Mouse (Mus musculus): ENCODE data around the gene Tecta. TPM values are rescaled to one million over a fixed set of nuclear protein-coding genes. Genes with fewer than 3 reads are reported as not detected.

Tecta gene
- total RNA-seq, 1 experiment from 2014 or later, result 0.40 TPM

DNA sequence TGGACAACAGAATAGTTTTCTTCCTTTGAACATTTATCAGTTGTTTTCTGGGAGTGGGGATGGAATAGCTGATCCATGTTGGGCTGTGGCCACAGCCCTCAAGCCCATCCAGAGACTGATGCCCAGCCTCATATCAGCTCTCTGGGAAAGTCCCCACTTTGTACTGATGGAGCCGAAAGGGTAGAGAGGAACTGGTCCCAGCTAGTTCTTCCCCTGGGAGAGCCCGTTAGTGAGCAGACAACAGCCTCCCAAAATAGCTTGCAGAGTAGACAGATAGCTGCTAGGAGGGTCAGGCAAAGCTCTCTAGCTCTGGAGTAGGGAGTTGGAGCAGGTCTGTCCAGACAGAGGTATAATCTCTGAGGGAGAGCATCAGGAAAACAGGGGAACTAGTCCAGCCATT lies 3.6 kb downstream of the Tecta start:
- no peak for ATAC-seq (replicated peaks in 1 of 2; ENCODE audit: insufficient read depth in 1 of 2, low FRiP score in 2 of 2, low TSS enrichment in 1 of 2, low read depth in 1 of 2, poor library complexity in 2 of 2, severe bottlenecking in 2 of 2)

DNA sequence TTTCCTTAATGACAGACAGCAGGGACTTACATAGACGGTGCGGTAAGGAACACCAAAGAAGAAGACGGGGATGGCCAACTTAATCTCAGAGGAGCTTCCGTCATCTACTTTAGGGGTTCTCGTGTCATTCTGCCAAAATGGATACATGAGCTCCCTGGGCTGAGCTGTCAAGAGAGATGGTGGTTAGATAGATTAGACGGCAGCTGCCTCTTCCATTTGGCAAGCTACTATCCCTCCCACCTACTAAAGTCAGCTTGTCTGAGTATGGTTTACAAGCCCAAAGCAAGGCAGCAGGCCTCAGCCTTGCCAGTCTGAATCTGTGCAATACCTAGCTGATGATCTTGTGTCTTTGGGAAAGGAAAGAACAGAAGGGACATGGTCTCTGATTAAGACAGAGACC lies 4.8 kb downstream of the Tecta start:
- no peak for ATAC-seq (replicated peaks in 1 of 2; ENCODE audit: insufficient read depth in 1 of 2, low FRiP score in 2 of 2, low TSS enrichment in 1 of 2, low read depth in 1 of 2, poor library complexity in 2 of 2, severe bottlenecking in 2 of 2)

DNA sequence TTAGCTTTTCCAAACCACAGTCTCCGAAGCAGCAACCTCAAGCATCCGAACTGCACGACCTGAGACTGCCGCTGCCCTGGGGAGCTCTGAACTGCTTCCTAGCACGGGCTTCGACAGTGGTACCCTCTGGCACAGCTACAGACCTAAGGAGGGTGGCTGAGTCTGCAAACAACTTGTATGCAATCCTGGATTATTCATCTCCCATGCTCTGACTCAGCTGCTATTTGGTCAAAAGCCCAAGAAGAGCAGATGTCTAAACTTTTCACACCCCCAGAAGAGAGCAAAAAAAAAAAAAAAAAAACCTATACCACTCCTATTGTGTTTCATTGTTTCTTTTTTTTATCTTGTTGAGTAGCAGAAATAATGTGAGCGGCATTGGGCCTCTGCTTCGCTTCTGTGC lies 5.4 kb downstream of the Tecta start:
- no peak for ATAC-seq (replicated peaks in 1 of 2; ENCODE audit: insufficient read depth in 1 of 2, low FRiP score in 2 of 2, low TSS enrichment in 1 of 2, low read depth in 1 of 2, poor library complexity in 2 of 2, severe bottlenecking in 2 of 2)

DNA sequence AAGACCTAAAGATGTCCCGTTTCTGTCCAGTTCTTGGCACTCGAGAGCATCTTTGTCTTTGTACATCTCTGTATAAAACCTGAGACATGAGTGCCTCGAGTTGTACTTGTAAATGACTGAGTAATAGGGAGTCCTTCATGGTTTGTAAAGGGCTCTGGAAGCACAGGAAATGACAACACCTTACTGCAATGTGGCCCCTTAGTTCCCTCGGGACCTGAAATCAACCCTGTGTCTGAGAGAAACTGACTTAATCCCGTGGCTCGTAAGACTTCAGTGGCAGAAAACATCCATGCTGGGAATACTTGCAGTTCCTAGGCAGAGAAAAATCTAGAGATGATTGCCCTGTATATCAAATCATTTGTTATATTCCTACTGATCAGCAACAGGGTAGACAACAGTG lies 6.8 kb downstream of the Tecta start:
- no peak for ATAC-seq (replicated peaks in 1 of 2; ENCODE audit: insufficient read depth in 1 of 2, low FRiP score in 2 of 2, low TSS enrichment in 1 of 2, low read depth in 1 of 2, poor library complexity in 2 of 2, severe bottlenecking in 2 of 2)

DNA sequence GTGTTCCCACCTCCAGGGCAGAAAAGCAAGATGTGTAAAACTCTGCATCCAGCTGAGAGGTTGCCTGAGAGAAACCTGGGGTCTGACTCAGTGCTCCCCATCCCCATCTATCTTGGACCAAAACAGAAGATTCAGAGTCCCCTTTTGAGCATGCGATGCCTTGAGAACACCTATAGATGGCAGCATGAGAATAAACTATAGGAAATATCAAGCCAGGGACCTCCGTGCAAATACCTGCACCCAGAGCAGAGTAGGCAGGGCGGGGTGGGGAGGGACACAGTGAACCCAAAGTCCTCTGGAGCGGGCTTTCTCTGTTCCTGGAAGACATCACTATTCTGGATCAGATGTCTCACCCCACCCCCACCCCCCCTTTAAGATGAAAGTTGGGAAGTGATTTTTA lies 11.2 kb downstream of the Tecta start:
- no peak for ATAC-seq (replicated peaks in 1 of 2; ENCODE audit: insufficient read depth in 1 of 2, low FRiP score in 2 of 2, low TSS enrichment in 1 of 2, low read depth in 1 of 2, poor library complexity in 2 of 2, severe bottlenecking in 2 of 2)

DNA sequence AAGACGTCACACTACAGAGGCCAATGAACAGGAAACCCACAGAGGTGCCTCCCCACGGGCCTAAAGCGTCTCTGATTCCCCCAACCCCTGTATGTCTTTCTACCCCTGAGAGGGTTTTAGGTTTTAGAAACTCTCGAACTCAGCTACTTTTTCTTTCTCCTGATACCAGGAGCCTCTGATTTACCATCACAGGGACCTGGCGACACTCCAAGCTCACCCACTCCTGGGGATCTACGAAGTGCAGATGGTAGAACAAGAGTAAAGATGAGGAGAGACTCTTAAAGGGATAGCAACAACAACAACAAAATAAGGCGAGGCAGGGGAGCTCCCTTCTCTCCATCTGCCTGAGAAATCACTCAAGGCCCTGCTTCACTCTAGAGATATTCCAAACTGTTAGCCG lies 12.7 kb downstream of the Tecta start:
- ATAC-seq (replicated peaks in 1 of 2; ENCODE audit: insufficient read depth in 1 of 2, low FRiP score in 2 of 2, low TSS enrichment in 1 of 2, low read depth in 1 of 2, poor library complexity in 2 of 2, severe bottlenecking in 2 of 2), result no peak

DNA sequence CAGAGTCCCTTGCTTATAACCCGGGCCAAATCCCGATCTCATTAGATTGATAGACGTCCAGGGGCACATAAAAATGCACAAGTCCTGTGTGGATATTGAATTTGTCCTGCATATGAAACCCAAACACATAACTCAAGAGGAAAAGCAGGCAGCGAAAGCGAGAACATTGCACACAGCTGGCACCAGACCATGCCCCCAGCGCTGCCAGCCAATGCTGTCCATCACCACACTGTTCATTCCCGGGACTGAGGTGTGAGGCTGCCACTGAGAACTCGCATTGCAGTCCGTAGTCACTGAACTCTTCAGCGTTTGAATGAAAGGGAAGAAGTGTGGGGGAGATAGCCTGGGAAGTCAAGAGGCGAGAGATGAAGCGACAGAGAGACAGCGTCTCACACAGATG lies 14.1 kb downstream of the Tecta start:
- no peak for ATAC-seq (replicated peaks in 1 of 2; ENCODE audit: insufficient read depth in 1 of 2, low FRiP score in 2 of 2, low TSS enrichment in 1 of 2, low read depth in 1 of 2, poor library complexity in 2 of 2, severe bottlenecking in 2 of 2)

DNA sequence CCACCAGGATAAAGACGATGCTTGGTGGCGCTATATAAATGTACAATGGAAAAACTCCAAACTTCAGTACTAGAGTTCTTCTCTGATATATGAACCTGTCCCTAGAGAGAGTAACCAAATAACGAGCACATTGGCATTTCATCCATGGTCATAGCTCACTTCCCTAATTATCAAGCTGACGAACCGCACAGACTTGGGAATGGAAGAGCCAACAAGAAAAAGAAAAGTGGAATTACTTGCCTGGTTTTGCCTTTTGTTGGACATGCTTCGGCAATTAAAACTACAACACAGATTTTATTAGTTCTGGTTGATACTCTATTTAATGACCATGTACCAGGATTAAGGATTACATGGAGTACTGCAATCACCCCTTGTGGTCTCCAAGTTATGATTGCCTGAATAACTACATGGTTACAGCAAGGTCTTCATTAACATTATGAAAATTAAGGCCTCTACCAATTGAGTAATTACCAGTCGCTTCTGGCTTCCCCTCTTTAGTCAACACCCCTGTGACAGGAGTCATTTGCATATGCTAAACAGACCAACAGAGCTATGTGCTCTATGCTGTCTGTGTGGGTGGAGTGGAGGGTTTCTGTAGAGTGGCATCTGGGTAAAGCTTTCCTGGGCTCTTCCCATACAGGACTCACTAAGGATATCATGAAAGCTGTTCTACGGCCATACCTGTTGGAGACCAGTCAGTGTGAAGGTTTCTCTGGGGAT lies 16.9 kb downstream of the Tecta start:
- no peak for ATAC-seq (replicated peaks in 1 of 2; ENCODE audit: insufficient read depth in 1 of 2, low FRiP score in 2 of 2, low TSS enrichment in 1 of 2, low read depth in 1 of 2, poor library complexity in 2 of 2, severe bottlenecking in 2 of 2)

DNA sequence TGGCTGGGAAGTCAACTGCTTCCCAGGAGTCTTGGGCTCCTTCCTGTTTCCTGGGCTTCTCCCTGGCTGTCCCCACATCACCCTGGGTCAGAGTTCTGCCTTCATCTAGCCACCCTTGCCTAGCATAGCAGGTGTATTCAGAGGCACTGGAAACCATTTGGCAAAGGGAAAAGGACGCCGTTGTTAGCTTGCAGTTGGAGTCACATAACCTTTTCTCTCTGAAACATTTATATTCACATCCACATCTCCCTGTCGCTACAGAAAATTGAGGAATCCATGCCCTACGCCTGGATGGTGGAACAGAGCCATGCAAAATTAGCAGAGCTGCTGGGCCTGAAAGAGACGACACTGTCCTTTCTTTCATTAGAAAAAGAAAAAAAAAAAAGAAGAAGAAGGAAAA lies 17.7 kb downstream of the Tecta start:
- ATAC-seq (replicated peaks in 1 of 2; ENCODE audit: insufficient read depth in 1 of 2, low FRiP score in 2 of 2, low TSS enrichment in 1 of 2, low read depth in 1 of 2, poor library complexity in 2 of 2, severe bottlenecking in 2 of 2), result no peak

DNA sequence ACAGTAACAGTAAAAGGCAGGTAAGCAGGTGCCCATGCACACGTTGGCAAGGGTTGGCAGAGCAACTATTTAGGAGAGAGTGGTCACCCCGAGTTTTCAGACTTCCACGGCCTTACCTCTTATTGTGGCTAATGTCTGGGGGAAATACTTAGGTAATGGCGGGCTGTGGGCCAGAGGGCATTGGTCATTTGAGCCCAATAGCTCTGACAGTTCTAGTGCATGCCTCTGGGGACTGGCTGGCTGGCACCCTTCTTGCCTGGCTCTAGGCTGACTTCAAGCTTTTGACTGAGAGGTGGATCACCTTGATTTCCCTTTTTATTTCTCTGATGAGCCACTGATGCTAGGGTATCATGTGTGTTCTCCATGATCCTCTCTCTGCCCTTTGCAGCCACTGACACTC lies 21.7 kb downstream of the Tecta start:
- ATAC-seq (replicated peaks in 1 of 2; ENCODE audit: insufficient read depth in 1 of 2, low FRiP score in 2 of 2, low TSS enrichment in 1 of 2, low read depth in 1 of 2, poor library complexity in 2 of 2, severe bottlenecking in 2 of 2), result no peak

DNA sequence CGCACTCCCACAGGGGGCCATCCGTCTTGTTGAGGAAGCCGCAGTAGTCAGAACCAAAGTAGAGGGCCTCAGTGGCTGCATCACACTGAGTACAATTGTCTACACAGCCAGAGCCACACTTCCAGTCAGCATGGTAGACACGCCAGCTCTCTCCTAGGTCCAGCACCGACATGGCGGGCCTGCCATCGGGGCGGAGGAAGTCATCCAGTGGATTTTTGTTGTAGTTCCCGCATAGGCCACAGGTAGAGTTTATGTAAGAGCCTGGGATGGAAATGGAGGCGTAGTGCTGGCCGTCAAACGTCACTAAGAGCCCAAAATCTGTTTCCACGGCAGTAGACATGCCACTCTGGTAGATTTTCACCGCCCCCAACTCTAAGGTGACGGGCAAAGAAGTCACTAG lies 22.1 kb downstream of the Tecta start:
- ATAC-seq (replicated peaks in 1 of 2; ENCODE audit: insufficient read depth in 1 of 2, low FRiP score in 2 of 2, low TSS enrichment in 1 of 2, low read depth in 1 of 2, poor library complexity in 2 of 2, severe bottlenecking in 2 of 2), result no peak

DNA sequence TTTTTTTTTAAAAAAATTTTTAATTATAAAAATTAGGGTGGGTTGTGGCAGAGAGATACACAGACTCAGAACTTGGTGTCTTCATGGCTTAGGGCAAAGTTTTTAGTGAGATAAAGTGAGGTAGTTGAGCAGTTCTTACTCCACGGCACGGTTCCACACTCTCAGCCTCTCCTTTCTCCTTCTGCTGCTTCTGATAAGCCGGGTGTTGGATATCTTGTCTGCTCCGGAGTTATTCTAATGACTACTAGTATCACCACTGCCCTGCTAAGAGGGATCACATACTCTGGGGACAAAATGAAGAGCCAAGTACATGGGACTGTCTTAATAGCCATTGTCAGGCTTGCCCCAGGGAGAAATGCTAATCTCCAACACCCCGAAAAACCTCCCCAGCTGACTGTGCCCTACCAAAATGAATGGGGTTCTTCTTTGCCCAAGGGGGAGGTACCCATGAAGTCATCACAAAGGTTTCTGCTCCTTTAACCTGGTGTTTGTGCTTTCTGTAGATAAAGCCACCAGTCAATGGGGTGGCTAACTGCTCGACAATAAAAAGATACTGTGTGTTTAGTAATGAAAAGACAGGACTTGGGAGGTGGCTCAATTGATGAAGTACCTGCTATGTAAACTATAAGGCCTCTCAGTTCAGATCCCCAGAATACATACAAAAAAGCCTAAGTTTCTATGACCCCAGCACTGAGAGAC lies 27.9 kb downstream of the Tecta start:
- ATAC-seq (replicated peaks in 1 of 2; ENCODE audit: insufficient read depth in 1 of 2, low FRiP score in 2 of 2, low TSS enrichment in 1 of 2, low read depth in 1 of 2, poor library complexity in 2 of 2, severe bottlenecking in 2 of 2), result no peak; a peak in 1 of 4 replicates

DNA sequence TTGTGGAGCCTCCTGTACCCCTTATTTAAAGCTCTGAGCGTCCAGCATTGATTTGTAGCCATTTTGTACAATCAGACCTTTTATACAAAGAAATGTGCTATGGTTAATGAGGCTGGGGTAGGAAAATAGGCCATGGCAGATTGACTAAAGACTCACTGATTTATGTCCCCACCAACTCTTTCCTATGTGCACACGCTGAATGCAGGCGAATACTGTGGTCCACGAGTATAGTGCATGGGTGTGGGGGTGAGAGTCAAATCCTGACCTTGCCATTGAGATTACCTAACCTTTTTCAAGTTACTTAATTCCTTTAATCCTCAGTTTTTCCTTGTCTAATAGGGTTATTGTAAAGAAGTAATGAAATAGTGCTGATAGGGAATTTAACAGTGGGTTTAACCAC lies 42.1 kb downstream of the Tecta start:
- no peak for ATAC-seq (replicated peaks in 1 of 2; ENCODE audit: insufficient read depth in 1 of 2, low FRiP score in 2 of 2, low TSS enrichment in 1 of 2, low read depth in 1 of 2, poor library complexity in 2 of 2, severe bottlenecking in 2 of 2)

DNA sequence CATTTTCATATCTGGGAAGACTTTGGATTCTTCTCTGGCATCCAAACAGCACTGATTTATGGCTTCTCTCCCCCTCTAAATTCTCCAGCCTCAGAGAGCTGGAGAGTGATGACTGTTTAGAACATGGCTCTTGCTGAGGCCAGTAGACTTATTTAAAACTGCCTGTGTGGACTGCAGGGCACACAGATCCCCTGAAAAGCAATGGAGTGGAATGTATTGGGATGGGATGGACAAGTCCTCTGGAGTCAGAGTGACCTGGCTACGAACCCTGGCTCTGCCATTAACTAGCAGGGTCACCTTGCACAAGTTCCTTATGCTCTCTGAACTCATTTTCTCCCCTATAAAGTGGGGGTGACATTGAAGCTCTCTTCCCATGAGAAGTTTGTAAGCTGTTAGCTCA lies 44.9 kb downstream of the Tecta start:
- ATAC-seq (replicated peaks in 1 of 2; ENCODE audit: insufficient read depth in 1 of 2, low FRiP score in 2 of 2, low TSS enrichment in 1 of 2, low read depth in 1 of 2, poor library complexity in 2 of 2, severe bottlenecking in 2 of 2), result no peak

DNA sequence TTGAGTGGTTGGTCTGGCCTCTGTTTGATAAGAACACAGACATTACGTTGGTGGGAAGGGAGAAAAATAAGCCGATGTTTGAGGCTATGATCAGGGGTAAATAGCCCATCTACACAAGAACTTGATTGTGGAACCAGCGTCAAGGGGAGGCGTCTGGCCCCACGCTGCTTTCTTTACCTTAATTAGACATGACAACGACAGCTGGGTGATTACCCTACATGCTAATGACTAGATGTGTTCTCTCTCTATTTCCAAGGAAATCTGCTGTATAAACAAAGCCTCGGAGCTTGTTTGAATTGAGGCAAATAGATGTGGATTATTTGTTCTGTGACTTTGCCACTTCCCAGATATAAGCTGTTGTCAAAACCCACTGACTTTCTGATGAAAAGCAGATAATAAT lies 49.9 kb downstream of the Tecta start:
- ATAC-seq (replicated peaks in 1 of 2; ENCODE audit: insufficient read depth in 1 of 2, low FRiP score in 2 of 2, low TSS enrichment in 1 of 2, low read depth in 1 of 2, poor library complexity in 2 of 2, severe bottlenecking in 2 of 2), result no peak

DNA sequence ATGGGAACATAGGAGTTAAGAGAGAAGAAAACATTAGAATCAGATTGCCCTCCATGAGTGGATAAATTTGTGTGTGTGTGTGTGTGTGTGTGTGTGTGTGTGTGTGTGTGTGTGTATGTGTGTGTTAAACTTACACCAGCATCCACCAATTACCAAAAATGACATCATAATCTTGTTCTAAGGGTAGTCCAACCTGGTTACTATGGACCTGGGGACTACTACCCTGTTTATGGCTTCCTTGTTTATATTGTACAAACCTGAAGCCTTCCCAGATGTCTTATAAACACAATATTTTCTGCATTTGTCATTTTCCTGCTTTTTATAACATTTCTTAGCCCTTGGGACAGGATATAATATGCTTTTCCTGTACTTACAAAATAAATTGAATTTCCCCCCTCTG lies 53.4 kb downstream of the Tecta start:
- no peak for ATAC-seq (replicated peaks in 1 of 2; ENCODE audit: insufficient read depth in 1 of 2, low FRiP score in 2 of 2, low TSS enrichment in 1 of 2, low read depth in 1 of 2, poor library complexity in 2 of 2, severe bottlenecking in 2 of 2)

DNA sequence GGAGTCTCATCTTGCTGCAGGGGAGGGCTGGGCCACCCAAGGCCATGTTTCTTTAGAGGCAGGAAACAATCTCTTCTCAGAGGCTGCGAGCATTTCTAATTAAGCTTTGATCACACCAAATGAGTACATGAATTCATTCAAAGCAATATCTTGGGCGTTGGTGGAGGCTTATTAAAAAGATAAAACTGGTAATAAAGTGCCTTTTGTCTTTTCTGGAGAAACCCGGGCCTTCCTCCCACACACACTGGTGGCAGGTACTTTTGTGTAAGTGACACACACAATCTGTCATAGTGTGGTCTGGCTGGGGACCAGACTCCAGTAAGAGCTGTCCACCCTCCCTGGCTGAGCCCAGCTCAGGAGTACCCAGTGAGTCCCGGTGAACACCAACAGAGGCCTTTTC lies 60.6 kb downstream of the Tecta start:
- ATAC-seq (replicated peaks in 1 of 2; ENCODE audit: insufficient read depth in 1 of 2, low FRiP score in 2 of 2, low TSS enrichment in 1 of 2, low read depth in 1 of 2, poor library complexity in 2 of 2, severe bottlenecking in 2 of 2), result no peak

DNA sequence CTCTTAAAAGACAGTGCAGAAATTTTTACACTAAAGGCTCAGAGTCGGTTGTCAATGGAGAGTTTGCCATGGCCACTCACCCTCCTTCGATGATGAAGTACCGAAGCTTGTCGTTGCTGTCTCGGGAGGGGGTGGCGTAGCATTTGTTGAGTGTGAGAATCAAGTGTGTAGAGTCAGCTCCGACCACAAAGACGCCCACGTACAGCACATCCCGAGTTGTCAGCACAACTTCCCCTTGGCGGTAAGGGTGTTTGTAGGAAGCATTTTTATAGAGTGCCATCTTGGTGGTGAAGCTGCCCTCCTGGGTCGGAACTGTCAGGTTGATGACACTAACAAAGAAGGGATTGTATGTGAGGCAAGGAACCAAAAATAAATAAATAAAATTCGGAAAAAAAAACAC lies 62.7 kb downstream of the Tecta start:
- ATAC-seq (replicated peaks in 1 of 2; ENCODE audit: insufficient read depth in 1 of 2, low FRiP score in 2 of 2, low TSS enrichment in 1 of 2, low read depth in 1 of 2, poor library complexity in 2 of 2, severe bottlenecking in 2 of 2), result no peak

DNA sequence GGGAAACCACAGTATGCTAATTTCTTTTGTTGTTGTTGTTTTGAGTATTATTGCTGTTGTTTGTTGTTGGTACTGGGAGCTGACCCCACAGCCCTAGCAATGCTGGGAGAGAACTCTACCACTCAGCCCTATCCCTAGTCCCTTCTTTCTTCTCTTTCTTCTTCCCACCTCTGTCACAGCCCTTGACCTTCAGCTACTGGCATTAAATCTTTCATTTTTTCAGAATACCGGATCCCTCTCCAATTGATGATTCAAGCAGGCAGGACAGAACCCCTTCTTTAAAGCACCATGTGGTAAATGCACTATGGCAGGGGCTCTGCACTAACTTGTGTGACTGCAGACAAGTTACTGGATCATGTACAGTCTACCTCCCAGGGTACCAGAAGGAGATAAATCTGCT lies 63.2 kb downstream of the Tecta start:
- no peak for ATAC-seq (replicated peaks in 1 of 2; ENCODE audit: insufficient read depth in 1 of 2, low FRiP score in 2 of 2, low TSS enrichment in 1 of 2, low read depth in 1 of 2, poor library complexity in 2 of 2, severe bottlenecking in 2 of 2)
